Comparison of ENCODE assay signal across 21 mouse cellular contexts in the genomic region with DNA sequence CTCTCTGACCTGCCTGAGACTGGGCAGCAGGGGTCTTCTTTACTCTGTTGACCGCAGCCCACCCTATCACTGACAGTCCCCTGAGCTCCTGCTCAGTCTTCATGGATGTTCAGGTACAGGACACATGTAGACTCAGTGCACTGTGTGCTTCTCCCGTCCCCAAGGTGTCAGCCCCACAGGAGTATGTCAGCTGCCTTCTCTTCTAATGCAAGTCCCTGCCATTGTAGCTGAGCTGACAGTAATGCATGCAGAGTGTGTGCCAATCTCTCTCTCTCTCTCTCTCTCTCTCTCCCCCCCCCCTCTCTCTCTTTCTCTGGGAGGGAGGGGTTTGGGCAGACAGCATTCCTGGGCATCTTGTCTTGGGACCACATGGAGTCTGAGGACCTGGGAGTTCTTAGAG. TPM values are rescaled to one million over a fixed set of nuclear protein-coding genes. Genes with fewer than 3 reads are reported as not detected.
DNase-seq lines count a peak whose midpoint lies in the region; ATAC-seq and TF ChIP-seq lines count a peak whose summit lies in the region.
"Had no signal": no experiment of that assay in that cellular context is flagged by ENCODE, and none has a peak within 500 bp of the region (broad histone marks: within the 10 kb centered on the region; RNA-seq: fewer than 3 reads in every experiment).

No protein-coding gene starts in this region.

- intact Hi-C loops in gastrocnemius, postnatal 14 days (cut with DNase I; ENCODE audit: low total_unique reads), result no loop called here

- no peaks in the 10 kb centered on the region for H3K9me3 ChIP-seq in hindbrain, embryonic 14.5 days (ENCODE audit: control insufficient read depth, low read length)
- no peaks in the 10 kb centered on the region for H3K9me3 ChIP-seq in hindbrain, postnatal 0 days (ENCODE audit: low read length)
- H3K9me3 ChIP-seq in forebrain, embryonic 15.5 days, result no peaks in the 10 kb centered on the region
- H3K9me3 ChIP-seq in midbrain, embryonic 15.5 days, result no peaks in the 10 kb centered on the region

- H3K27me3 ChIP-seq in hindbrain, embryonic 14.5 days (ENCODE audit: control insufficient read depth, insufficient read depth, low read length), result no peaks in the 10 kb centered on the region
- no peaks in the 10 kb centered on the region for H3K27me3 ChIP-seq in hindbrain, postnatal 0 days (ENCODE audit: insufficient read depth, low read length)
- H3K27me3 ChIP-seq in forebrain, embryonic 15.5 days, result no peaks in the 10 kb centered on the region
- H3K27me3 ChIP-seq in midbrain, embryonic 15.5 days (replicated peaks), result no peaks in the 10 kb centered on the region

- no peak overlapping the region for H3K4me2 ChIP-seq in hindbrain, embryonic 14.5 days (replicated peaks)
- no peak overlapping the region for H3K4me2 ChIP-seq in hindbrain, postnatal 0 days (ENCODE audit: low read depth, low read length)
- H3K4me2 ChIP-seq in forebrain, embryonic 15.5 days (replicated peaks), result no peak overlapping the region
- no peak overlapping the region for H3K4me2 ChIP-seq in midbrain, embryonic 15.5 days

- ATAC-seq in hindbrain, embryonic 14.5 days (ENCODE audit: low FRiP score), result peak; percentile 34; the same call in 1 of the 2 replicates
- no peak for ATAC-seq in hindbrain, postnatal 0 days
- peak; percentile 66; the same call in 1 of the 2 replicates for ATAC-seq in forebrain, embryonic 15.5 days (replicated peaks)
- ATAC-seq in midbrain, embryonic 15.5 days (replicated peaks), result peak; percentile 60; the same call in 1 of the 2 replicates

- H3K9ac ChIP-seq in hindbrain, embryonic 14.5 days, result no peak overlapping the region
- H3K9ac ChIP-seq in hindbrain, postnatal 0 days (replicated peaks; ENCODE audit: low read length), result no peak overlapping the region
- H3K9ac ChIP-seq in forebrain, embryonic 15.5 days (replicated peaks), result no peak overlapping the region
- H3K9ac ChIP-seq in midbrain, embryonic 15.5 days, result no peak overlapping the region

- peaks cover 9% of the 10 kb centered on the region for H3K4me1 ChIP-seq in hindbrain, embryonic 14.5 days (replicated peaks; ENCODE audit: control insufficient read depth, insufficient read depth, low read length)
- H3K4me1 ChIP-seq in hindbrain, postnatal 0 days (ENCODE audit: insufficient read depth, low read length), result 0 out of 2 replicates have a peak, but pooled peaks cover 6% of the 10 kb centered on the region
- H3K4me1 ChIP-seq in forebrain, embryonic 15.5 days, result peaks cover 27% of the 10 kb centered on the region
- H3K4me1 ChIP-seq in midbrain, embryonic 15.5 days, result peaks cover 15% of the 10 kb centered on the region

- no peak for TF ChIP-seq CTCF in hindbrain, postnatal 0 days (IDR thresholded peaks at IDR 0.05; ENCODE audit: low read depth)
- TF ChIP-seq CTCF in brain, embryonic 14.5 days (IDR thresholded peaks at IDR 0.05; ENCODE audit: borderline replicate concordance, extremely low read depth, insufficient read depth, insufficient read length), result no peak

- no peak for DNase-seq in hindbrain, embryonic 14.5 days (ENCODE audit: low spot score)
- DNase-seq in hindbrain, postnatal 0 days (ENCODE audit: low spot score), result no peak
- peak; percentile 67 for DNase-seq in brain, embryonic 14.5 days (ENCODE audit: low read depth)
- DNase-seq in MN1 (ENCODE audit: low spot score), result no peak
- DNase-seq in gastrocnemius, postnatal 14 days, result no peak
- DNase-seq: B cell, adult 2 months; cerebellum, adult 2 months; gastrocnemius, postnatal 36 days; kidney, adult 11 months; kidney, postnatal 36 days; layer of hippocampus, adult 9-11 months; left cerebral cortex, postnatal 4 days; liver; lung, postnatal 10 days; right cerebral cortex, postnatal 4 days; thymus, adult 2 months had no signal

- no peak overlapping the region for H3K27ac ChIP-seq in hindbrain, embryonic 14.5 days
- no peak overlapping the region for H3K27ac ChIP-seq in hindbrain, postnatal 0 days
- no peak overlapping the region for H3K27ac ChIP-seq in forebrain, embryonic 15.5 days (replicated peaks)
- H3K27ac ChIP-seq in midbrain, embryonic 15.5 days, result no peak overlapping the region
- H3K27ac ChIP-seq: left cerebral cortex, adult 2 months had no signal

- H3K4me3 ChIP-seq in hindbrain, embryonic 14.5 days (replicated peaks; ENCODE audit: low read length), result no peak overlapping the region
- no peak overlapping the region for H3K4me3 ChIP-seq in hindbrain, postnatal 0 days (ENCODE audit: low read length)
- H3K4me3 ChIP-seq in forebrain, embryonic 15.5 days, result no peak overlapping the region
- no peak overlapping the region for H3K4me3 ChIP-seq in midbrain, embryonic 15.5 days
- H3K4me3 ChIP-seq: erythroblast, embryonic 14.5 days; left cerebral cortex, adult 2 months had no signal

- TF ChIP-seq POLR2A in brain, embryonic 14.5 days (IDR thresholded peaks at IDR 0.05; ENCODE audit: borderline replicate concordance, extremely low read depth, insufficient read depth, insufficient read length, poor library complexity, severe bottlenecking), result no peak

- H3K36me3 ChIP-seq in hindbrain, embryonic 14.5 days (replicated peaks; ENCODE audit: control insufficient read depth, insufficient read depth), result no peaks in the 10 kb centered on the region
- no peaks in the 10 kb centered on the region for H3K36me3 ChIP-seq in hindbrain, postnatal 0 days (ENCODE audit: insufficient read depth, low read length)
- H3K36me3 ChIP-seq in forebrain, embryonic 15.5 days, result no peaks in the 10 kb centered on the region
- H3K36me3 ChIP-seq in midbrain, embryonic 15.5 days (replicated peaks), result no peaks in the 10 kb centered on the region

- WGBS in hindbrain, embryonic 14.5 days, result 46% methylated on average over 2 of the region's 2 CpGs
- WGBS in hindbrain, postnatal 0 days, result 38% methylated on average over 2 of the region's 2 CpGs
- 48% methylated on average over 2 of the region's 2 CpGs for WGBS in forebrain, embryonic 15.5 days
- WGBS in midbrain, embryonic 15.5 days, result 52% methylated on average over 2 of the region's 2 CpGs

RNA-seq across cellular contexts. Expression of a gene that starts 19.2 kb away (rescaled TPM):
- polyA plus RNA-seq in hindbrain, embryonic 14.5 days (2014; fragmentation: Nextera tagmentation; extraction: Ambion mirVana), result 29.8 and 33.1 TPM in 2 replicates
- 40.8 and 54.3 TPM in 2 replicates for total RNA-seq in hindbrain, postnatal 0 days (2014; rRNA removed)
- 11.2 and 12.7 TPM in 2 replicates for polyA plus RNA-seq in hindbrain, postnatal 0 days (2015; fragmentation: Nextera tagmentation; extraction: Ambion mirVana)
- 50.1 and 58.5 TPM in 2 replicates for polyA plus RNA-seq in brain, embryonic 14.5 days (2012; rRNA removed)
- polyA plus RNA-seq in forebrain, embryonic 15.5 days (2015; fragmentation: Nextera tagmentation; extraction: Ambion mirVana), result 38.7 and 42.1 TPM in 2 replicates
- polyA plus RNA-seq in midbrain, embryonic 15.5 days (2015; fragmentation: Nextera tagmentation; extraction: Ambion mirVana), result 36.5 and 37.8 TPM in 2 replicates
- total RNA-seq in gastrocnemius, postnatal 14 days (2021), result 10 to 100 TPM in 1 of 2 experiments, 1 to 10 TPM in 1; 8.1 to 12.1 TPM
- total RNA-seq: neutrophil, adult 5-6 weeks had no signal
- polyA plus RNA-seq: erythroblast, embryonic 14.5 days had no signal
